Mouse (Mus musculus) megakaryocyte, embryonic 14.5 days (primary cell): ENCODE results near the gene Olfr519.

Source experiments
- FLI1 ChIP-seq: IDR thresholded peaks from 2 replicates; pipeline ENCODE4 v1.6.1; 2012; ENCODE audit warnings: low read length, inconsistent platforms, mixed read lengths
- GATA1 ChIP-seq: IDR thresholded peaks from 3 replicates; pipeline ENCODE4 v1.6.1; 2012; ENCODE audit warnings: mixed read lengths, low read length, inconsistent platforms, borderline replicate concordance

DNA sequence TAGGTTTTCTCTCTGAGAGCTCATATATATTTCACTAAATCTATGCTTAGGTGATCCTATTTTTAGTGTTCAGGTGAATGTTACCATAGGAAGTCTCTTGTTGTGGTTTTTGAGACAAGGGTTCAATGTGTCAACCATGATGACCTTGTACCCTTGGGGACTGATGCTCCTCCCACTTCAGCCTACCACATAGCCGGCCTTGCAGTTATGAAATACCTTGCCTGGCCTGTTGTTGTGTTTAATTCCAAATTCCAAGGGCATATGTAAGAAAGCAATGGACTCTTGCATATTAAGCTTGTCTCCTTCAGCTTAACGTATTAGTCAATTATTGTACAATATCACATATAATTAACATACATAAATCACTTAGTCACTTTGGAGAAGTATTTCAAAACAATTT lies 9.7 kb upstream of the Olfr519 start:
- TF ChIP-seq GATA1 (no peak), FLI1 (no peak)
